Mouse (Mus musculus): Measurements from ENCODE around the gene Slc37a1. TPM values are rescaled to one million over a fixed set of nuclear protein-coding genes. Genes with fewer than 3 reads are reported as not detected.
"Not testable (repeated sequence)": the region's sequence is repeated elsewhere in the genome, so short reads cannot be mapped to it uniquely, and the experiment has no call there.

Gene Slc37a1
- polyA plus RNA-seq, 1 experiment from 2014 or later, result 9.0 TPM

GRCm38 (mm10) chr17:31344172-31344801 is 57.7 kb downstream of the Slc37a1 start:
- Histone ChIP-seq H3K4me3 (replicated peaks) (no peak overlapping the region), H3K36me3 (0 out of 2 replicates have a peak, but pooled peaks cover 11% of the 10 kb centered on the region), H3K9ac (replicated peaks) (no peak overlapping the region), H3K4me1 (peaks cover 4% of the 10 kb centered on the region; the same call in 1 of the 2 replicates), H3K4me2 (no peak overlapping the region), H3K27ac (replicated peaks) (no peak overlapping the region), H3K27me3 (replicated peaks) (no peaks in the 10 kb centered on the region), H3K9me3 (replicated peaks) (no peaks in the 10 kb centered on the region)
- WGBS, result 48% methylated on average over 5 of the region's 5 CpGs
- no peak for ATAC-seq (ENCODE audit: low FRiP score)

- Histone ChIP-seq H3K4me1 (peaks cover 4% of the 10 kb centered on the region; the same call in 1 of the 2 replicates), H3K4me2 (no peak overlapping the region), H3K9me3 (replicated peaks) (no peaks in the 10 kb centered on the region), H3K27ac (replicated peaks) (no peak overlapping the region), H3K27me3 (replicated peaks) (no peaks in the 10 kb centered on the region), H3K4me3 (replicated peaks) (no peak overlapping the region), H3K9ac (replicated peaks) (no peak overlapping the region), H3K36me3 (0 out of 2 replicates have a peak, but pooled peaks cover 11% of the 10 kb centered on the region)
- ATAC-seq (ENCODE audit: low FRiP score), result no peak
- WGBS, result 88% methylated on average over 3 of the region's 3 CpGs
Measured at GRCm38 (mm10) chr17:31344816-31345215, 58.2 kb downstream of the Slc37a1 start.

GRCm38 (mm10) chr17:31348129-31348528 is 61.5 kb downstream of the Slc37a1 start:
- no peak overlapping the region for H3K4me3 ChIP-seq (replicated peaks)
- no peaks in the 10 kb centered on the region for H3K9me3 ChIP-seq (replicated peaks)
- H3K4me2 ChIP-seq, result no peak overlapping the region
- no peaks in the 10 kb centered on the region for H3K27me3 ChIP-seq (replicated peaks)
- no peak for ATAC-seq (ENCODE audit: low FRiP score)
- H3K27ac ChIP-seq (replicated peaks), result no peak overlapping the region
- no peaks in the 10 kb centered on the region for H3K4me1 ChIP-seq
- H3K9ac ChIP-seq (replicated peaks), result no peak overlapping the region
- peaks cover 16% of the 10 kb centered on the region; the same call in 1 of the 2 replicates for H3K36me3 ChIP-seq
- WGBS, result 83% methylated on average over 5 of the region's 5 CpGs

GRCm38 (mm10) chr17:31349388-31349787 is 62.8 kb downstream of the Slc37a1 start:
- Histone ChIP-seq H3K4me2 (no peak overlapping the region), H3K27me3 (replicated peaks) (no peaks in the 10 kb centered on the region), H3K4me1 (no peaks in the 10 kb centered on the region), H3K9me3 (replicated peaks) (no peaks in the 10 kb centered on the region), H3K27ac (replicated peaks) (no peak overlapping the region), H3K4me3 (replicated peaks) (no peak overlapping the region), H3K9ac (replicated peaks) (no peak overlapping the region), H3K36me3 (peaks cover 16% of the 10 kb centered on the region; the same call in 1 of the 2 replicates)
- ATAC-seq (ENCODE audit: low FRiP score), result no peak
- WGBS, result 81% methylated on average over 12 of the region's 12 CpGs

GRCm38 (mm10) chr17:31351984-31352383 is 65.4 kb downstream of the Slc37a1 start:
- H3K27ac ChIP-seq (replicated peaks), result no peak overlapping the region
- H3K36me3 ChIP-seq, result peaks cover 5% of the 10 kb centered on the region; the same call in 1 of the 2 replicates
- no peak overlapping the region for H3K4me3 ChIP-seq (replicated peaks)
- ATAC-seq (ENCODE audit: low FRiP score), result no peak
- H3K9ac ChIP-seq (replicated peaks), result no peak overlapping the region
- H3K9me3 ChIP-seq (replicated peaks), result no peaks in the 10 kb centered on the region
- WGBS, result 74% methylated on average over 8 of the region's 8 CpGs
- no peaks in the 10 kb centered on the region for H3K27me3 ChIP-seq (replicated peaks)
- H3K4me2 ChIP-seq, result no peak overlapping the region
- H3K4me1 ChIP-seq, result peaks cover 19% of the 10 kb centered on the region

- H3K9me3 ChIP-seq (replicated peaks), result no peaks in the 10 kb centered on the region
- H3K4me3 ChIP-seq (replicated peaks), result no peak overlapping the region
- 84% methylated on average over 2 of the region's 2 CpGs for WGBS
- no peak overlapping the region for H3K9ac ChIP-seq (replicated peaks)
- peaks cover 5% of the 10 kb centered on the region; the same call in 1 of the 2 replicates for H3K36me3 ChIP-seq
- no peak overlapping the region for H3K27ac ChIP-seq (replicated peaks)
- ATAC-seq (ENCODE audit: low FRiP score), result no peak
- no peaks in the 10 kb centered on the region for H3K27me3 ChIP-seq (replicated peaks)
- peaks cover 19% of the 10 kb centered on the region for H3K4me1 ChIP-seq
- no peak overlapping the region for H3K4me2 ChIP-seq
Measured at GRCm38 (mm10) chr17:31353255-31353654, 66.7 kb downstream of the Slc37a1 start.

- H3K4me2 ChIP-seq; H3K4me3 ChIP-seq (replicated peaks); H3K9me3 ChIP-seq (replicated peaks); H3K27me3 ChIP-seq (replicated peaks); ATAC-seq (ENCODE audit: low FRiP score); H3K36me3 ChIP-seq; H3K9ac ChIP-seq (replicated peaks); H3K27ac ChIP-seq (replicated peaks): not testable (repeated sequence)
- 80% methylated on average over 3 of the region's 3 CpGs for WGBS
- peaks cover 19% of the 10 kb centered on the region for H3K4me1 ChIP-seq
Measured at GRCm38 (mm10) chr17:31354684-31355083, 68.1 kb downstream of the Slc37a1 start.

- WGBS, result 24% methylated on average over 8 of the region's 8 CpGs
- no peak overlapping the region for H3K4me3 ChIP-seq (replicated peaks)
- no peak overlapping the region for H3K9ac ChIP-seq (replicated peaks)
- no peaks in the 10 kb centered on the region for H3K9me3 ChIP-seq (replicated peaks)
- H3K27ac ChIP-seq (replicated peaks), result peak overlapping the region; percentile 63; the same call in 1 of the 2 replicates
- peaks cover 23% of the 10 kb centered on the region for H3K4me1 ChIP-seq
- peak; percentile 48 for ATAC-seq (ENCODE audit: low FRiP score)
- H3K36me3 ChIP-seq, result no peaks in the 10 kb centered on the region
- H3K4me2 ChIP-seq, result no peak overlapping the region
- H3K27me3 ChIP-seq (replicated peaks), result no peaks in the 10 kb centered on the region
Measured at GRCm38 (mm10) chr17:31355792-31356502, 69.4 kb downstream of the Slc37a1 start.

- Histone ChIP-seq H3K4me1 (peaks cover 21% of the 10 kb centered on the region), H3K9me3 (replicated peaks) (no peaks in the 10 kb centered on the region), H3K27ac (replicated peaks) (peak overlapping the region; percentile 37; the same call in 1 of the 2 replicates), H3K4me2 (no peak overlapping the region), H3K9ac (replicated peaks) (no peak overlapping the region), H3K36me3 (no peaks in the 10 kb centered on the region), H3K4me3 (replicated peaks) (no peak overlapping the region), H3K27me3 (replicated peaks) (no peaks in the 10 kb centered on the region)
- no peak for ATAC-seq (ENCODE audit: low FRiP score)
- WGBS, result 64% methylated on average over 13 of the region's 13 CpGs
Measured at GRCm38 (mm10) chr17:31360582-31360981, 74.0 kb downstream of the Slc37a1 start.

- peak; percentile 50; the same call in 1 of the 2 replicates for ATAC-seq (ENCODE audit: low FRiP score)
- Histone ChIP-seq H3K9ac (replicated peaks) (no peak overlapping the region), H3K27me3 (replicated peaks) (no peaks in the 10 kb centered on the region), H3K27ac (replicated peaks) (no peak overlapping the region), H3K9me3 (replicated peaks) (no peaks in the 10 kb centered on the region), H3K4me3 (replicated peaks) (no peak overlapping the region), H3K4me1 (peaks cover 7% of the 10 kb centered on the region; the same call in 1 of the 2 replicates), H3K36me3 (no peaks in the 10 kb centered on the region), H3K4me2 (no peak overlapping the region)
- 62% methylated on average over 5 of the region's 5 CpGs for WGBS
Measured at GRCm38 (mm10) chr17:31365586-31366166, 79.1 kb downstream of the Slc37a1 start.

- no peak for ATAC-seq (ENCODE audit: low FRiP score)
- Histone ChIP-seq H3K4me3 (replicated peaks) (no peak overlapping the region), H3K4me2 (no peak overlapping the region), H3K9ac (replicated peaks) (no peak overlapping the region), H3K27me3 (replicated peaks) (no peaks in the 10 kb centered on the region), H3K4me1 (no peaks in the 10 kb centered on the region), H3K36me3 (no peaks in the 10 kb centered on the region), H3K9me3 (replicated peaks) (no peaks in the 10 kb centered on the region), H3K27ac (replicated peaks) (no peak overlapping the region)
- WGBS, result 87% methylated on average over 2 of the region's 2 CpGs
Measured at GRCm38 (mm10) chr17:31370221-31370620, 83.6 kb downstream of the Slc37a1 start.

GRCm38 (mm10) chr17:31370931-31371330 is 84.3 kb downstream of the Slc37a1 start:
- H3K27me3 ChIP-seq (replicated peaks), result no peaks in the 10 kb centered on the region
- no peaks in the 10 kb centered on the region for H3K36me3 ChIP-seq
- H3K4me1 ChIP-seq, result no peaks in the 10 kb centered on the region
- no peak for ATAC-seq (ENCODE audit: low FRiP score)
- no peak overlapping the region for H3K9ac ChIP-seq (replicated peaks)
- no peak overlapping the region for H3K27ac ChIP-seq (replicated peaks)
- H3K9me3 ChIP-seq (replicated peaks), result no peaks in the 10 kb centered on the region
- no peak overlapping the region for H3K4me2 ChIP-seq
- no peak overlapping the region for H3K4me3 ChIP-seq (replicated peaks)

Data from neural tube, embryonic 15.5 days (tissue).